Mouse (Mus musculus): ENCODE measurements at regions not wholly inside any gene's neighbourhood (a gene's known extent, or its start where the extent isn't known, plus 50 kb on each side); places are given as distances from the start of the nearest gene placed in this dataset.

- TF ChIP-seq POLR2A (IDR thresholded peaks at IDR 0.05; ENCODE audit: insufficient read depth, low read depth, low read length) (no peak), CTCF (IDR thresholded peaks at IDR 0.05; ENCODE audit: insufficient read depth, low read depth, low read length) (no peak)
Observed at GRCm38 (mm10) chr13:51926764-51927163, 80.3 kb downstream of the Gadd45g start.

All from olfactory bulb, adult 2 months (tissue).